Mouse (Mus musculus): ENCODE measurements around the gene Lrrc72.

DNA sequence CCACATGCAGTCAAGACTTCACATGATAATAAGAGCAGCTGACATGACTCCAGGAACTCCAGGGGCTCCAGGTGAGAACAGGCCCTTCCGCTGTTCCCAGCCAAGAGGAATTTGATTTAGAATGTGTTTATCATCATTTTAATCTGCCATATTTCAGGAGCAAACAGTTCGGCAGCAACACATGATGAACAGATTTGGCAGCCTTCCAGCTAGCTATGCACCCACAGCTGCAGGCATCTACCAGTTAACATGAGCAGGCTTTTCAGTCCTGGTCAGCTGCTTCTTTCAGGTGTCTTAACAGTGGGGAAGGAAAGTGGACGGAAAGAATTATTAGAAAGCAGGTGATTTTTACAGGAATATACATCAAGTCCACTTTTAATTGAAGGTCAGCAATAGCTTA, 21.6 kb upstream of the Lrrc72 start:
- no peak for TF ChIP-seq HCFC1 (IDR thresholded peaks at IDR 0.05; ENCODE audit: borderline replicate concordance, insufficient read depth, low read length)
- no peak for TF ChIP-seq CHD2 (IDR thresholded peaks at IDR 0.05; ENCODE audit: low read depth, low read length)
- TF ChIP-seq MAFK (IDR thresholded peaks at IDR 0.05; ENCODE audit: insufficient read depth, low read depth, low read length): no peak
- TF ChIP-seq ZNF384 (IDR thresholded peaks at IDR 0.05; ENCODE audit: low read depth, low read length): no peak
- TF ChIP-seq ZC3H11A (IDR thresholded peaks at IDR 0.05; ENCODE audit: borderline replicate concordance, low read depth, low read length): no peak

All from ES-E14 (cell line).